Mouse (Mus musculus): ENCODE results near the gene Prss57. TPM values are rescaled to one million over a fixed set of nuclear protein-coding genes. Genes with fewer than 3 reads are reported as not detected.

Gene Prss57
- total and polyA plus RNA-seq, 3 experiments = 0.05 TPM; not detected in 2

GRCm38 (mm10) chr10:79805636-79806035 is 14.9 kb upstream of the Prss57 start:
- H3K4me1 ChIP-seq (ENCODE audit: insufficient read depth, low read depth, low read length) = peaks cover 20% of the 10 kb centered on the region
- H3K9me3 ChIP-seq (replicated peaks) = no peaks in the 10 kb centered on the region
- peaks cover 65% of the 10 kb centered on the region for H3K27me3 ChIP-seq (ENCODE audit: insufficient read depth, low read length)
- ATAC-seq (ENCODE audit: extremely low read depth, insufficient number of reproducible peaks, low FRiP score, poor library complexity, severe bottlenecking) (no peak), DNase-seq (ENCODE audit: low spot score) (no peak)
- TF ChIP-seq GATA1 (IDR thresholded peaks at IDR 0.05; ENCODE audit: borderline replicate concordance, low read length) = no peak
- no peak for TF ChIP-seq TAL1 (conservative IDR thresholded peaks at IDR 0.05; ENCODE audit: low read depth, low read length)
- TF ChIP-seq POLR2AphosphoS5 (IDR thresholded peaks at IDR 0.05; ENCODE audit: insufficient replicate concordance, low read depth, low read length) = no peak
- no peak overlapping the region for H3K4me3 ChIP-seq (ENCODE audit: low read depth, low read length)
- H3K36me3 ChIP-seq (replicated peaks) = no peaks in the 10 kb centered on the region

- ATAC-seq (ENCODE audit: extremely low read depth, insufficient number of reproducible peaks, low FRiP score, poor library complexity, severe bottlenecking) (no peak), DNase-seq (ENCODE audit: low spot score) (no peak)
- peaks cover 66% of the 10 kb centered on the region for H3K27me3 ChIP-seq (ENCODE audit: insufficient read depth, low read length)
- no peak for TF ChIP-seq CTCF (IDR thresholded peaks at IDR 0.05; ENCODE audit: low read depth, low read length)
- no peak for TF ChIP-seq TAL1 (conservative IDR thresholded peaks at IDR 0.05; ENCODE audit: low read depth, low read length)
- no peak for TF ChIP-seq GATA2 (IDR thresholded peaks at IDR 0.05; ENCODE audit: borderline replicate concordance, low read depth, low read length)
- no peak for TF ChIP-seq POLR2AphosphoS5 (IDR thresholded peaks at IDR 0.05; ENCODE audit: insufficient replicate concordance, low read depth, low read length)
- TF ChIP-seq GATA1 (IDR thresholded peaks at IDR 0.05; ENCODE audit: borderline replicate concordance, low read length) = no peak
- no peaks in the 10 kb centered on the region for H3K9me3 ChIP-seq (replicated peaks)
- H3K36me3 ChIP-seq (replicated peaks) = no peaks in the 10 kb centered on the region
- H3K4me3 ChIP-seq (ENCODE audit: low read depth, low read length) = no peak overlapping the region
- peaks cover 20% of the 10 kb centered on the region for H3K4me1 ChIP-seq (ENCODE audit: insufficient read depth, low read depth, low read length)
Observed at GRCm38 (mm10) chr10:79803716-79804323, 13.1 kb upstream of the Prss57 start.

GRCm38 (mm10) chr10:79802331-79802971 is 11.7 kb upstream of the Prss57 start:
- ATAC-seq (ENCODE audit: extremely low read depth, insufficient number of reproducible peaks, low FRiP score, poor library complexity, severe bottlenecking) = no peak
- Histone ChIP-seq H3K4me1 (ENCODE audit: insufficient read depth, low read depth, low read length) (peaks cover 29% of the 10 kb centered on the region), H3K27me3 (ENCODE audit: insufficient read depth, low read length) (peaks cover 64% of the 10 kb centered on the region)

GRCm38 (mm10) chr10:79801837-79802236 is 11.1 kb upstream of the Prss57 start:
- Histone ChIP-seq H3K4me3 (ENCODE audit: low read depth, low read length) (no peak overlapping the region), H3K27me3 (ENCODE audit: insufficient read depth, low read length) (peaks cover 65% of the 10 kb centered on the region), H3K9me3 (replicated peaks) (no peaks in the 10 kb centered on the region), H3K36me3 (replicated peaks) (no peaks in the 10 kb centered on the region), H3K4me1 (ENCODE audit: insufficient read depth, low read depth, low read length) (peaks cover 27% of the 10 kb centered on the region)
- DNase-seq (ENCODE audit: low spot score) (no peak), ATAC-seq (ENCODE audit: extremely low read depth, insufficient number of reproducible peaks, low FRiP score, poor library complexity, severe bottlenecking) (no peak)
- TF ChIP-seq POLR2AphosphoS5 (IDR thresholded peaks at IDR 0.05; ENCODE audit: insufficient replicate concordance, low read depth, low read length) = no peak
- TF ChIP-seq CTCF (IDR thresholded peaks at IDR 0.05; ENCODE audit: low read depth, low read length) = no peak
- TF ChIP-seq GATA2 (IDR thresholded peaks at IDR 0.05; ENCODE audit: borderline replicate concordance, low read depth, low read length) = no peak
- TF ChIP-seq TAL1 (conservative IDR thresholded peaks at IDR 0.05; ENCODE audit: low read depth, low read length) = no peak
- TF ChIP-seq GATA1 (IDR thresholded peaks at IDR 0.05; ENCODE audit: borderline replicate concordance, low read length) = no peak

More at GRCm38 (mm10) chr10:79802331-79802971, 11.7 kb upstream of the Prss57 start:
- Histone ChIP-seq H3K9me3 (replicated peaks) (no peaks in the 10 kb centered on the region), H3K4me3 (ENCODE audit: low read depth, low read length) (no peak overlapping the region), H3K36me3 (replicated peaks) (no peaks in the 10 kb centered on the region)
- DNase-seq (ENCODE audit: low spot score) = no peak
- TF ChIP-seq GATA2 (IDR thresholded peaks at IDR 0.05; ENCODE audit: borderline replicate concordance, low read depth, low read length) = no peak
- no peak for TF ChIP-seq GATA1 (IDR thresholded peaks at IDR 0.05; ENCODE audit: borderline replicate concordance, low read length)
- no peak for TF ChIP-seq TAL1 (conservative IDR thresholded peaks at IDR 0.05; ENCODE audit: low read depth, low read length)
- TF ChIP-seq POLR2AphosphoS5 (IDR thresholded peaks at IDR 0.05; ENCODE audit: insufficient replicate concordance, low read depth, low read length) = no peak
- no peak for TF ChIP-seq CTCF (IDR thresholded peaks at IDR 0.05; ENCODE audit: low read depth, low read length)

GRCm38 (mm10) chr10:79800508-79800907 is 9.7 kb upstream of the Prss57 start:
- no peak for DNase-seq (ENCODE audit: low spot score)

GRCm38 (mm10) chr10:79798289-79798928 is 7.6 kb upstream of the Prss57 start:
- Histone ChIP-seq H3K4me1 (ENCODE audit: insufficient read depth, low read depth, low read length) (peaks cover 34% of the 10 kb centered on the region), H3K9me3 (replicated peaks) (0 out of 2 replicates have a peak, but pooled peaks cover 2% of the 10 kb centered on the region), H3K27me3 (ENCODE audit: insufficient read depth, low read length) (peaks cover 56% of the 10 kb centered on the region), H3K36me3 (replicated peaks) (no peaks in the 10 kb centered on the region), H3K4me3 (ENCODE audit: low read depth, low read length) (no peak overlapping the region)
- DNase-seq (ENCODE audit: low spot score) (no peak), ATAC-seq (ENCODE audit: extremely low read depth, insufficient number of reproducible peaks, low FRiP score, poor library complexity, severe bottlenecking) (peak; percentile 78)
- no peak for TF ChIP-seq CTCF (IDR thresholded peaks at IDR 0.05; ENCODE audit: low read depth, low read length)
- TF ChIP-seq GATA2 (IDR thresholded peaks at IDR 0.05; ENCODE audit: borderline replicate concordance, low read depth, low read length) = no peak
- TF ChIP-seq POLR2AphosphoS5 (IDR thresholded peaks at IDR 0.05; ENCODE audit: insufficient replicate concordance, low read depth, low read length) = no peak
- TF ChIP-seq TAL1 (conservative IDR thresholded peaks at IDR 0.05; ENCODE audit: low read depth, low read length) = no peak
- no peak for TF ChIP-seq GATA1 (IDR thresholded peaks at IDR 0.05; ENCODE audit: borderline replicate concordance, low read length)

More at GRCm38 (mm10) chr10:79800508-79800907, 9.7 kb upstream of the Prss57 start:
- peaks cover 53% of the 10 kb centered on the region for H3K27me3 ChIP-seq (ENCODE audit: insufficient read depth, low read length)
- no peak overlapping the region for H3K4me3 ChIP-seq (ENCODE audit: low read depth, low read length)
- H3K9me3 ChIP-seq (replicated peaks) = 0 out of 2 replicates have a peak, but pooled peaks cover 2% of the 10 kb centered on the region
- ATAC-seq (ENCODE audit: extremely low read depth, insufficient number of reproducible peaks, low FRiP score, poor library complexity, severe bottlenecking) = no peak
- peaks cover 25% of the 10 kb centered on the region for H3K4me1 ChIP-seq (ENCODE audit: insufficient read depth, low read depth, low read length)
- no peaks in the 10 kb centered on the region for H3K36me3 ChIP-seq (replicated peaks)
- no peak for TF ChIP-seq POLR2AphosphoS5 (IDR thresholded peaks at IDR 0.05; ENCODE audit: insufficient replicate concordance, low read depth, low read length)
- no peak for TF ChIP-seq CTCF (IDR thresholded peaks at IDR 0.05; ENCODE audit: low read depth, low read length)

Data from G1E (cell line).